Mouse (Mus musculus) olfactory bulb, adult 2 months (tissue): Measurements from ENCODE around the gene Pou3f3.

Experiments used
- CTCF ChIP-seq: fragments of 200-500 bp; IDR thresholded peaks from 2 replicates; pipeline ENCODE4 v1.5.1; 2012; ENCODE audit warnings: low read depth, mild to moderate bottlenecking, low read length, moderate library complexity; ENCODE audit not compliant: insufficient read depth
- POLR2A ChIP-seq: fragments of 200-500 bp; IDR thresholded peaks from 2 replicates; pipeline ENCODE4 v1.6.1; 2012; ENCODE audit warnings: mild to moderate bottlenecking, low read depth, low read length, moderate library complexity; ENCODE audit not compliant: insufficient read depth

- TF ChIP-seq POLR2A = no peak
- no peak for TF ChIP-seq CTCF
Measured at GRCm38 (mm10) chr1:42745047-42745446, 49.5 kb downstream of the Pou3f3 start.
